Mouse (Mus musculus) liver, adult 2 months (tissue): ENCODE measurements around the gene Dok3.

Source experiments
- CTCF ChIP-seq: fragments of 200-500 bp; IDR thresholded peaks from 2 replicates; pipeline ENCODE4 v1.5.1; 2011; ENCODE audit warnings: low read depth, low read length, control low read depth
- POLR2A ChIP-seq: fragments of 200-500 bp; IDR thresholded peaks from 2 replicates; pipeline ENCODE4 v1.6.1; 2011; ENCODE audit warnings: low read length, control low read depth; ENCODE audit not compliant: insufficient read depth; ENCODE audit errors: extremely low read depth

- TF ChIP-seq POLR2A = no peak
- no peak for TF ChIP-seq CTCF
Observed at GRCm38 (mm10) chr13:55544792-55545191, 15.7 kb upstream of the Dok3 start.
